Comparison of ENCODE assay signal across 19 mouse cellular contexts in the genomic region with DNA sequence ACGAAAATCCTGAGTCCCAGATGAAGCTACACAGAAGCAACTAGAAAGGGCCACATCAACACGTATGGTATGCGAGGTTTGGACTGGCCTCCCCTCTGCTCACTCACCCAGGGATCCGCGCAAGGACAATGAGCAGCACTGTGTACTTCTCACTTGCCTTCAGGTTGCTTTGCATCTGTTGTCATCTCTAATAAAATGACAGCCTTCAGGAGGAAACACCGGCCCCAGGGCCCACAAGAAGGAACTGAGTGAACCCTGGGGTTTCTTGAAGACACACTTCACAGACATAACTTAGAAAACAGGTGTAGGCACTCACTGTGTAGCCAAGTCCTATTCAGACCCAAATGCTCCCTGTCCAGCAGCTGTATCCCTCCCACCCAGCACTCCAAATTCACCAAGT.
"Had no signal": no experiment of that assay in that cellular context is flagged by ENCODE, and none has a peak within 500 bp of the region (broad histone marks: within the 10 kb centered on the region; RNA-seq: fewer than 3 reads in every experiment).

No protein-coding gene starts in this region.

- H3K9ac ChIP-seq: liver, embryonic 14.5 days; lung, embryonic 14.5 days; midbrain, embryonic 12.5 days; neural tube, embryonic 13.5 days; neural tube, embryonic 15.5 days had no signal

- H3K4me3 ChIP-seq: midbrain, embryonic 10.5 days; midbrain, embryonic 12.5 days; myocyte; neural tube, embryonic 13.5 days; neural tube, embryonic 15.5 days had no signal

- ATAC-seq: midbrain, embryonic 16.5 days had no signal

- H3K4me2 ChIP-seq: lung, embryonic 14.5 days; midbrain, embryonic 12.5 days; neural tube, embryonic 13.5 days; neural tube, embryonic 15.5 days had no signal

- H3K4me1 ChIP-seq: midbrain, embryonic 10.5 days; midbrain, embryonic 12.5 days; neural tube, embryonic 13.5 days; neural tube, embryonic 15.5 days had no signal

- H3K36me3 ChIP-seq: midbrain, embryonic 10.5 days; midbrain, embryonic 12.5 days; neural tube, embryonic 13.5 days; neural tube, embryonic 15.5 days had no signal

- H3K9me3 ChIP-seq: midbrain, embryonic 10.5 days; midbrain, embryonic 12.5 days; neural tube, embryonic 13.5 days; neural tube, embryonic 15.5 days had no signal

- H3K27ac ChIP-seq: liver, embryonic 14.5 days; midbrain, embryonic 10.5 days; midbrain, embryonic 12.5 days; neural tube, embryonic 13.5 days; neural tube, embryonic 15.5 days had no signal

- H3K27me3 ChIP-seq: midbrain, embryonic 12.5 days; neural tube, embryonic 13.5 days; neural tube, embryonic 15.5 days had no signal

- DNase-seq: lung, adult 18-20 months; lung, embryonic 14.5 days; lung, postnatal 10 days; lung, postnatal 4 days; midbrain, embryonic 14.5 days; retina, postnatal 1 day; right cerebral cortex, adult 18-20 months; right cerebral cortex, postnatal 25 days; right cerebral cortex, postnatal 4 days; thymus, adult 18-20 months; thymus, postnatal 14 days; thymus, postnatal 36 days had no signal
